Mouse (Mus musculus) heart, postnatal 4 days (tissue): ENCODE results near the gene Scube2. TPM values are rescaled to one million over a fixed set of nuclear protein-coding genes. Genes with fewer than 3 reads are reported as not detected.

Experiments used
- DNase-seq: peaks from one replicate; pipeline ENCODE4 v3.0.0; 2021
- total RNA-seq, 2 experiments: library from RNA; stranded (reverse); gene quantifications; 2 replicates each; pipeline ENCODE4 v1.2.3; 2021

The Scube2 gene
- total RNA-seq, 2 experiments from 2014 or later: 13.7 to 15.4 TPM

DNA sequence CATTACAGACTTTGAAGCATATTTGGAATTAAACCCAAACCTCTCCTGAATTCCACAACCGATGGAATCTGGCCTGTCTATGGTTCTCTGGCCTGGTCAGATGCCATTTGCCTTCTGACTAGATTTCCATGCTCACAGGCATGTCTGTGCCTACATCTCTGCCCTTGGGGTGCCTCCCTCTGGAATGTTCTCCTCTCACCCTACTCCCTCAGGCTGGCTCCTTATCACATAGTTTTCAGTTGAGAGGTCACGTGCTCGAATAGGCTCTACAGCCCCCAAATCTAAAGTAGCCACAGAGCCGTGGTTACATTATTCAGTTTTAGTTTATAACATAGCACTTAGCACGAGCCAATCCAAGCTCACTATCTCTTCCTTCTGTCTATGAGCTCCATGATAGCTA, 69.9 kb downstream of the Scube2 start:
- peak; percentile 32 for DNase-seq

GRCm38 (mm10) chr7:109794556-109794955, 70.9 kb downstream of the Scube2 start:
- DNase-seq: no peak

GRCm38 (mm10) chr7:109792759-109793158, 72.7 kb downstream of the Scube2 start:
- DNase-seq: peak; percentile 76

GRCm38 (mm10) chr7:109790818-109791217, 74.7 kb downstream of the Scube2 start:
- DNase-seq: no peak

DNA sequence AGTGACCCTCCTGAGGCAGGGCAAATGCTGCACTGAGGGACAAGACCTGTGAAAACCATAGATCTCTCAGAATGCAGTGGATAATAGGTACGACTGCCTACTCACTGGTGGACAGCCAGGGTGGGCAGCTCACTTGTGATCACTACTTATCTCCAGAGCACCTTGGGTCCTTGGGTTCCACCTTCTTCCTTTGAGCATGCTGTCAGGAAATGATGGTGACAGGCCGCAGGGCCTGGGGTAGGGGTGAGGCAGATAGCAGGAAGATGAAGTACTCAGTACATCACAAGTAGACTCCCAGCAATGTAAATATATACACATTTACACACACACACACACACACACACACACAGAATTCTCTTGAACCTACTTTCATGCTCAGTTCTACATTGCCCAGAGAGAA, 77.6 kb downstream of the Scube2 start:
- no peak for DNase-seq

DNA sequence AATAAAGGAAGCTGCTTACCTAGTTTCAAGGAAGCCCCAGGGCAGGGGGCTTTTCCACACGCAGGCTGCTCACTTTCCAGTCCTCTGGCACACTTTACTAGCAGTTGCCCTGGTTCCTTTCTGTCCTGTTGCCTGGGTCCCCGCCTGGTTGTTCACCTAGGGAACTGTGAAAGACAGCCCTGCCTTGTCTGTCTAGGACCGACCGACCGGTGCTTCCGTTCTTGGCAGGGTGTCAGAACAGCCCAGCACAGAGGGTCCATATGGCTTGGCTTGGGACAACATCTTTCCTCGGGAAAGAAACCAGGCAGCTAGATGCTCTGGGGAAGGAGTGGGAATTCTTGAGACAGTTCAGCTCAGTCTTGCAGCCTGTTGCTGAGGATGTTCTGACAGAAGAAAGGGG, 82.2 kb downstream of the Scube2 start:
- no peak for DNase-seq

- DNase-seq: peak; percentile 79
Observed at GRCm38 (mm10) chr7:109781470-109782203, 83.8 kb downstream of the Scube2 start, which contains the start of gene Nrip3. Gene Nrip3 (minus strand): TSS chr7:109782025.

GRCm38 (mm10) chr7:109781087-109781469, 84.4 kb downstream of the Scube2 start:
- DNase-seq: no peak

DNA sequence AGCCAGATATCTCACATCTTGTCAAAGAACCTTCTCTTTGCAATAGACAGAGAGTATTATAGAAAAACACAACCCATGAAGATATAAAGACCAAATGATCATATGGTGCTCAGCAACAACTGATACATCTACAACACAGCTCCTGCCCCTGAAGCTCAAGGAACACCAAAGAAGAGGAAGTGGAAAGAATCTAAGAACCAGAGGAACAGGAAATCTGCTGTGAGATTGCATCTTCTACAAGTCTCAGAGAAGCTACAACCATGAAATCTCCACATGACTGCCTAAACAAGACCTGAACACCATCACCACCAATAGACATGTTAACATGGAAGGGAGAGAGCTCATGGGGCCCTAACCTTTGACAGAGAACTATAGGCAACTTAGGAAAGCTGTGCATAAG, 93.2 kb downstream of the Scube2 start:
- DNase-seq: no peak

- DNase-seq: no peak
Observed at GRCm38 (mm10) chr7:109768699-109769383, 96.6 kb downstream of the Scube2 start.

GRCm38 (mm10) chr7:109767575-109768350, 97.7 kb downstream of the Scube2 start:
- DNase-seq: no peak

- DNase-seq: no peak
Observed at GRCm38 (mm10) chr7:109764009-109764408, 101.5 kb downstream of the Scube2 start.

DNA sequence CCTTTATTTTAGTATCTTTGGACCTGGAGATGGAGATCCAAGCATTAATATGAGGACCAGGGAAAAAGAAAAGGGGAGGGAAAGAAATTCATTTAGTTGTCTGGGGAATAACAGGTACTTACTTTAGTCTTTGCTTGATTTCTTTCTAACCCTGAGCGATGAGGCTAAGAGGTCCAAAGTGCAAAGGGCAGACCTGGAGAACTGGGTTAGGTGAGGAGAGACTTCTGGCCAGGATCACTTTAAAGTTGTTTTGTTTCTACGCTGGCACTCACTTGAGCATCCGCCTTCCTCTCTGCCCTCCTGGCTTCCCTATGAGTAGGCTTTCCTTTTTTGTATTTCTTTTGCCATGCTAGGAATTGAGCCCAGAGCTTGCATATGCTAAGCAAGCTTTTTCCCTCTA, 109.2 kb downstream of the Scube2 start:
- DNase-seq: no peak

- DNase-seq: no peak
Observed at GRCm38 (mm10) chr7:109754034-109754433, 111.4 kb downstream of the Scube2 start.

DNA sequence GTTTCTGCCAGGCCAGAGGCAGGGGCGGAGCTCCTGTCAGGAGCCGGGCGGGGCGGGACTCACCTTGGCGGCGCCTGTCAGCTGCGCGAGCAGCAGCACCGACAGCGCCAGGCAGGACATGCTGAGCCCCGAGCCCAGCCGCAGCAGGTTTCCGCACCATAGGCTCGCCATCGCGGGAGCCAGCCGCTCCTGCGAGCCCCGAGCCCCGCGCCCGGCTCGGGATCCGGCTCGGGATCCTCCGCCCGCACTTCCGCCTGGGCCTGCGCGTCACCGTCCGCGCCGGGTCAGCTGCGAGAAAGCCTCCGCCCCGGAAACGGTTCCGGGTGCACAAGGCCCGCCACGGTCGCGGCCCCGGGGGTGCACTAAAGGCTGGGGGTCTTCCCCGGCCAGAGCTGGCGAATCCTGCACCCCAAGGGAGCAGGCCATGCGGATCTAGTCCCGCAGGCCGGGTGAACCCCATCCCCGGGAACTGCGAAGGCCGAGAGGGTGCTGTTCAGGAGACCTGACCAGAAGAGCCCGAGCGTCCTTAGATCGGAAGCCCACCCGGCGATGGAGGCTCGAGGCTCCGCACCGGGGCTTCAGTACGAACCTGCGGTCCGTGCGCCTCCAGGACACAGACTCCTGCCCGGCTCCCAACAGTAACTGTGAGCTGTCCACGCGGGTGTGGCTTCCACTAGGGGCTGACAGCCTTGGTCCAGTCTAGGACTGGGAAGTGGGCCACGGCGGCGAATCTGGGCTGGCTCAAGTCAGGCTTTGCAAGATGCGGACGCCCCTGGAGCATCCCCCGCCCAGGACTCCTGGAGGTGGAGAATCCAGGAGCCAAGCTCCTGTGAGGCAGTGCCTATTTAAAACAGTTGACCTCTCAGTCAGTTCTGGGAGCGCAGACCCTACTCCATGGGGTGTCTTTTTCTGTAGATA, 113.2 kb downstream of the Scube2 start, which contains the start of gene Tmem9b:
TSS of gene Tmem9b (minus strand) at position 868 of the 918 bp plus-strand sequence.
- DNase-seq: peak; percentile 82

DNA sequence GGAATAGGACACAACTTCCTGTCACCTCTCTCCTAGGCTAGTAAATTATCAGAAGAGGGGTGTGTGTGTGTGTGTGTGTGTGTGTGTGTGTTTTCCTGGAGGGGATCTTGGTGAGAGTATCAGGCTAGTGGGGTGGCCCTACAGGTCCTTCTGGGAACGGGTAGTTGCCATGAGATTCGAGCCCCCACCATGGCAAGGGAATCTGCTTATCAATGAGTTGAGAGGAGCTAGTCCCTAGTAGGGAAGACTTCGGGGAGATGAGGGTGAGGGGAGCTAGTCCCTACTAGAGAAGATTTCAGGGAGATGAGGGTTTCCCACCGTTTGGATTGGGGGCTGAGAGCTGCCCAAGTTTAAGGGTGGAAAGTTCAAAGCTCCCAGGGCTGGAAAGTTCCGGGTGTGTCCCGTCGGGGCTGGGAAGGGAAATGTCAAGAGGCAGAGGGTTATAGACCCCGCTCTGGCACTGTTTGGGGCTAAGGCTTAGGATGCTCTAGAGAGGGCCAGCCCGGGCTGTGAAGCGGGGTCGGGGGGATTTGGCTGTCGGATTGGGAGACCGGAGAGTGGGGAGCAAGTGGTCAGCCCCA, 114.0 kb downstream of the Scube2 start:
- DNase-seq: no peak

Other genes starting within 250 kb of the Scube2 start
- gene St5, start 162.1 kb downstream of the Scube2 start, total RNA-seq: 10 to 100 TPM; 55.3 to 56.0 TPM
- 10 to 100 TPM; 22.8 to 25.2 TPM for gene Akip1, start 162.0 kb downstream of the Scube2 start, total RNA-seq
- not detected for gene BC051019, start 141.8 kb downstream of the Scube2 start, total RNA-seq
- gene Ascl3, start 134.0 kb downstream of the Scube2 start, total RNA-seq: not detected
- 10 to 100 TPM; 33.8 to 35.8 TPM for gene Tmem9b, start 112.8 kb downstream of the Scube2 start, total RNA-seq
- gene Nrip3, start 83.7 kb downstream of the Scube2 start, total RNA-seq: under 1 TPM; 0.54 to 0.55 TPM
- gene Dennd5a, start 94.8 kb upstream of the Scube2 start, total RNA-seq: 100 to 1,000 TPM; 185 to 190 TPM
- 10 to 100 TPM; 50.9 to 55.2 TPM for gene Tmem41b, start 121.2 kb upstream of the Scube2 start, total RNA-seq
- 100 to 1,000 TPM in 1 of 2 experiments, 10 to 100 TPM in 1; 99.5 to 103 TPM for gene Ipo7, start 152.6 kb upstream of the Scube2 start, total RNA-seq
- gene Zfp143, start 195.5 kb upstream of the Scube2 start, total RNA-seq: 10 to 100 TPM; 12.9 to 14.4 TPM